Mouse (Mus musculus) lung, adult 18-20 months (tissue): ENCODE results near the gene Gdf1.

ENCODE experiments used
- DNase-seq, 2 experiments: peaks; one replicate each; pipeline ENCODE4 v3.0.0; 2022; ENCODE audit warnings: mixed read lengths in 2 of 2

Gdf1 gene

GRCm38 (mm10) chr8:70366588-70366987 lies 37.0 kb downstream of the Gdf1 start:
- no peak for DNase-seq

- no peak for DNase-seq
Measured at GRCm38 (mm10) chr8:70370476-70370875, 40.9 kb downstream of the Gdf1 start.

- no peak for DNase-seq
Measured at GRCm38 (mm10) chr8:70371951-70372350, 42.3 kb downstream of the Gdf1 start.

- DNase-seq, result no peak
Measured at GRCm38 (mm10) chr8:70373397-70374317, 44.0 kb downstream of the Gdf1 start, which contains the start of gene Comp. Gene Comp, plus strand, starts transcription at chr8:70373558.

GRCm38 (mm10) chr8:70374318-70374927 lies 44.8 kb downstream of the Gdf1 start:
- DNase-seq, result peak; percentile 80 to 85

- peak; percentile 27 to 41 for DNase-seq
Measured at GRCm38 (mm10) chr8:70375212-70375859, 45.7 kb downstream of the Gdf1 start.

- peak in 1 of 2 experiments; percentile 46 for DNase-seq
Measured at GRCm38 (mm10) chr8:70376275-70376741, 46.7 kb downstream of the Gdf1 start.

- no peak for DNase-seq
Measured at GRCm38 (mm10) chr8:70377049-70377448, 47.4 kb downstream of the Gdf1 start.

- DNase-seq, result no peak
Measured at GRCm38 (mm10) chr8:70380069-70380468, 50.5 kb downstream of the Gdf1 start.
